Mouse (Mus musculus) lung, adult 18-20 months (tissue): ENCODE data around the gene Ccdc34.

Source experiments
- DNase-seq, 2 experiments: peaks; one replicate each; pipeline ENCODE4 v3.0.0; 2022; ENCODE audit warnings: mixed read lengths in 2 of 2

Gene Ccdc34

DNA sequence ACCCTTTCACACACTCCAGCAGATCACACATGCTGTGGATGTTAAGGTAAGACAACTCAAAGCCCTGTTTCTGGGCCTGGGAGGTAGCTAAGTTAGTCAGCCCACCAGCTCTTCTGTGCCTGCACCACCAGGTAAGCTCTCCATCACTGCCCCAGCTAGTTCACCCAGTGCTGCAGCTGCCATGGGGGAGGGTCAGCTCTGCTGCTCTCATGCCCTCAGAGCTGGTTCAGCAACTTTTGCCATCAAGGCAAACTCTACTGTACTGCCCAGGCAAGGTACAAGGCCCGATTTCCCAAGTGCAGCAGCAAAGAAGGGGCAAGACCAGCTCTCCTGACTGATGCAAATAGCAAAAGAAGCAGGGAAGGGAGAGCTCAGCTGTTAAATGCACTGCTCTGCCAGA, 202.9 kb downstream of the Ccdc34 start:
- DNase-seq: no peak

DNA sequence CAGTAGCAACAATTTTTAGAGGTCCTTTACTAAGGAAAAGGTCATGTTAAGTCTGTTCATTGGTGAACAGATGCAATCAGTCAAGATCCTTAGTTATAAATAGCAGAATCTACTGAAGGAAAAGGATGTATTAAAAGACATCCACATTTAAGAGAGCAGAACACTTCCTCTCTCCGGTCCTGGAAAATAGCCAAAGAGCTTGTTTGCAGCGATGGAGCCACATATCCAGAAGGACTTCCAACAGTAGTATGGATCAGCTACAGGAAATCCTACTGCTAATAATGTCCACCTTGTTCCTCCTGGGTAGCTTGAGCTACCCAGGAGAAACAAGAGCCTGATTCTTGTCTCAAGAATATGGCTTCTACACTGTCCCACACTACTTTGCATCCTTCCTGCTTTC, 205.2 kb downstream of the Ccdc34 start:
- DNase-seq: no peak
